ENCODE assay signal across 8 mouse cellular contexts in genomic region chr1:187650786-187651687, GRCm38 (mm10). TPM values are rescaled to one million over a fixed set of nuclear protein-coding genes. Genes with fewer than 3 reads are reported as not detected.
DNase-seq lines count a peak whose midpoint lies in the region; ATAC-seq and TF ChIP-seq lines count a peak whose summit lies in the region.

No protein-coding gene starts in this region.

- H3K4me1 ChIP-seq in testis, adult 2 months (ENCODE audit: control insufficient read depth, insufficient read depth, low read length): peaks cover 5% of the 10 kb centered on the region
- H3K4me1 ChIP-seq in intestine, postnatal 0 days (replicated peaks; ENCODE audit: control insufficient read depth, insufficient read depth, low read length): peaks cover 11% of the 10 kb centered on the region
- H3K4me1 ChIP-seq in midbrain, postnatal 0 days (ENCODE audit: insufficient read depth, low read length): peaks cover 6% of the 10 kb centered on the region; the same call in 1 of the 2 replicates

- H3K4me2 ChIP-seq in intestine, postnatal 0 days (replicated peaks; ENCODE audit: low read depth): peak overlapping the region; percentile 98
- H3K4me2 ChIP-seq in midbrain, postnatal 0 days (ENCODE audit: low read depth, low read length, poor library complexity, severe bottlenecking): peak overlapping the region; percentile 88

- WGBS in intestine, postnatal 0 days: 16% methylated on average over 24 of the region's 24 CpGs
- WGBS in midbrain, postnatal 0 days: 5% methylated on average over 24 of the region's 24 CpGs

- no peak for TF ChIP-seq POLR2A in testis, adult 2 months (IDR thresholded peaks at IDR 0.05; ENCODE audit: control insufficient read depth, low read depth, low read length)

- DNase-seq in adrenal gland, adult (ENCODE audit: inconsistent age in 2 of 2, low spot score in 1 of 2): peak; percentile 37 to 77
- DNase-seq in adrenal gland, adult 8-10 months: no peak
- DNase-seq in testis, postnatal 14 days (ENCODE audit: low spot score): no peak
- DNase-seq in midbrain, postnatal 0 days (ENCODE audit: low spot score): peak; percentile 67
- no peak for DNase-seq in T-cell, adult 2 months (ENCODE audit: low spot score)
- DNase-seq in natural killer cell, adult 2 months (ENCODE audit: low spot score in 2 of 2): no peak

- no peaks in the 10 kb centered on the region for H3K9me3 ChIP-seq in intestine, postnatal 0 days (ENCODE audit: control insufficient read depth)
- H3K9me3 ChIP-seq in midbrain, postnatal 0 days (ENCODE audit: low read length): no peaks in the 10 kb centered on the region

- H3K4me3 ChIP-seq in testis, adult 2 months (ENCODE audit: control insufficient read depth, low read depth, low read length): peak overlapping the region; percentile 32
- peak overlapping the region; percentile 61 for H3K4me3 ChIP-seq in intestine, postnatal 0 days (ENCODE audit: low read depth, low read length)
- peak overlapping the region; percentile 82 for H3K4me3 ChIP-seq in midbrain, postnatal 0 days (ENCODE audit: low read depth, low read length)

- peaks cover 4% of the 10 kb centered on the region; the same call in 1 of the 2 replicates for H3K27me3 ChIP-seq in testis, adult 2 months (ENCODE audit: control insufficient read depth, insufficient read depth, low read length)
- H3K27me3 ChIP-seq in intestine, postnatal 0 days (replicated peaks; ENCODE audit: control insufficient read depth, insufficient read depth, low read length): no peaks in the 10 kb centered on the region
- no peaks in the 10 kb centered on the region for H3K27me3 ChIP-seq in midbrain, postnatal 0 days (ENCODE audit: insufficient read depth, low read length)

- peak overlapping the region; percentile 51; the same call in 1 of the 2 replicates for H3K9ac ChIP-seq in intestine, postnatal 0 days (ENCODE audit: low read depth, low read length)
- peak overlapping the region; percentile 81 for H3K9ac ChIP-seq in midbrain, postnatal 0 days (replicated peaks; ENCODE audit: low read length, poor library complexity, severe bottlenecking)

- H3K36me3 ChIP-seq in testis, adult 2 months (ENCODE audit: control insufficient read depth, insufficient read depth, low read length): no peaks in the 10 kb centered on the region
- no peaks in the 10 kb centered on the region for H3K36me3 ChIP-seq in intestine, postnatal 0 days (ENCODE audit: control insufficient read depth, insufficient read depth)
- H3K36me3 ChIP-seq in midbrain, postnatal 0 days (ENCODE audit: insufficient read depth, low read length): no peaks in the 10 kb centered on the region

- no peak overlapping the region for H3K27ac ChIP-seq in testis, adult 2 months (ENCODE audit: control insufficient read depth, insufficient read depth, low read depth, low read length)
- no peak overlapping the region for H3K27ac ChIP-seq in intestine, postnatal 0 days (ENCODE audit: low read depth, low read length)
- peak overlapping the region; percentile 77 for H3K27ac ChIP-seq in midbrain, postnatal 0 days (ENCODE audit: low read depth, low read length)

- no peak for ATAC-seq in intestine, postnatal 0 days
- peak; percentile 48; the same call in 1 of the 2 replicates for ATAC-seq in midbrain, postnatal 0 days (ENCODE audit: low FRiP score)

- TF ChIP-seq CTCF in testis, adult 2 months (IDR thresholded peaks at IDR 0.05; ENCODE audit: control insufficient read depth, insufficient read depth, insufficient replicate concordance, low read depth, low read length): no peak
- no peak for TF ChIP-seq CTCF in intestine, postnatal 0 days (IDR thresholded peaks at IDR 0.05; ENCODE audit: low read depth)
- peak; percentile 46 for TF ChIP-seq CTCF in midbrain, postnatal 0 days (IDR thresholded peaks at IDR 0.05)

RNA-seq across cellular contexts. Expression of gene Esrrg, which starts 42.4 kb away (rescaled TPM):
- total RNA-seq in adrenal gland, adult 8-10 months (2022): 10 to 100 TPM; 10.0 to 30.1 (median 15.7) TPM
- polyA plus RNA-seq in testis, adult 2 months (2012; rRNA removed): 0.28 and 0.41 TPM in 2 replicates
- 0.89 and 1.2 TPM in 2 replicates for polyA plus RNA-seq in intestine, postnatal 0 days (2015; fragmentation: Nextera tagmentation; extraction: Ambion mirVana)
- total RNA-seq in midbrain, postnatal 0 days (2014; rRNA removed): 34.7 and 39.8 TPM in 2 replicates
- polyA plus RNA-seq in midbrain, postnatal 0 days (2015; fragmentation: Nextera tagmentation; extraction: Ambion mirVana): 16.4 and 17.1 TPM in 2 replicates

Comparison
In these comparisons a context has a peak if more than half of its experiments do, and no peak if none do; other contexts are left out.
1. DNase-seq: peak in adrenal gland, adult (2 of 2) and midbrain, postnatal 0 days (single experiment); none in adrenal gland, adult 8-10 months (single experiment), testis, postnatal 14 days (single experiment), T-cell, adult 2 months (single experiment) and natural killer cell, adult 2 months (0 of 2).
2. H3K4me3 ChIP-seq: peak in every context shown above with its lines; median percentile 82 in midbrain, postnatal 0 days; 61 in intestine, postnatal 0 days; 32 in testis, adult 2 months.